Mouse (Mus musculus): ENCODE measurements around the gene Med31. TPM values are rescaled to one million over a fixed set of nuclear protein-coding genes. Genes with fewer than 3 reads are reported as not detected.

Med31 gene
- polyA plus RNA-seq, 1 experiment from 2014 or later, result 61.7 TPM

DNA sequence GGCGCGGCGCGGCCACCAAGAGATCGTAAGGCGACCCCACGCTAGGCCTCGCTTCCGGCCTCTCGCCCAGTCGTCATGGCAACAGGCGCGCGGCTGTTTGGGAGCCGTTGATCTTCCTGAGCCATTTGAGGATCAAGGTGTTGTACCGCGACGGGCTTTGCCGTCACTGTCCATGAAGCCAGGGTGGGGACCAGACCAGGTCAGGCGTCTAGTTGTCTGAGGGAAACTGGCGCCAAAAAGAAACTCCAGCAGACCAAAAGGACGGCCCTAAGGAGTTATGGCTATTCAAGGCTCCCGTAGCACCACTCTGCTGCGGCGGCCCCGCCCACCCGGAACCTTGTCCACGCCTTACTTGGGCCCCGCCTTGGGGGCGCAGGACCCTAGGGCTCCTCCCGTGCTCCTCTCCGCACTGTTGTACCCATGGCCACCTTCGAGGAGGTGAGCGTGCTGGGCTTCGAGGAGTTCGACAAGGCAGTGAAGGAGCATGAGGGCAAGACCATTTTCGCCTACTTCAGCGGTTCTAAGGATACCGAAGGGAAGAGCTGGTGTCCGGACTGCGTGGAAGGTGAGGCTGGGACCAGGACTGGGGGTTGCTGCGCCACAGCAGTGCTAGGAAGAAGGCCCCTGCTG is 8.1 kb downstream of the Med31 start, which contains the start of the genes 4933427D14Rik and Txndc17:
TSS of gene 4933427D14Rik (minus strand) at position 256 of the 630 bp plus-strand sequence.
TSS of gene Txndc17 (plus strand) at position 344 of the 630 bp plus-strand sequence.
- ATAC-seq (ENCODE audit: low FRiP score) (peak; percentile 96), DNase-seq (ENCODE audit: low spot score) (peak; percentile 89)
- H3K4me3 ChIP-seq (ENCODE audit: low read depth, low read length), result peak within 1 kb of the TSS; percentile 70
- peaks cover 11% of the 10 kb centered on the region; the same call in 1 of the 2 replicates for H3K36me3 ChIP-seq (ENCODE audit: control insufficient read depth, insufficient read depth, low read length)
- H3K27ac ChIP-seq (ENCODE audit: low read depth, low read length), result peak within 1 kb of the TSS; percentile 68
- H3K9me3 ChIP-seq (ENCODE audit: control insufficient read depth, low read length), result no peaks in the 10 kb centered on the region
- peak within 1 kb of the TSS; percentile 62 for H3K9ac ChIP-seq (ENCODE audit: low read depth, low read length)
- under 1% methylated on average over 42 of the region's 42 CpGs for WGBS
- H3K4me1 ChIP-seq (replicated peaks; ENCODE audit: control insufficient read depth, insufficient read depth, low read length), result peaks cover 8% of the 10 kb centered on the region; the same call in 1 of the 2 replicates
- no peaks in the 10 kb centered on the region for H3K27me3 ChIP-seq (ENCODE audit: control insufficient read depth, insufficient read depth, low read length)
- peak within 1 kb of the TSS; percentile 77 for H3K4me2 ChIP-seq (replicated peaks; ENCODE audit: low read depth, low read length)

DNA sequence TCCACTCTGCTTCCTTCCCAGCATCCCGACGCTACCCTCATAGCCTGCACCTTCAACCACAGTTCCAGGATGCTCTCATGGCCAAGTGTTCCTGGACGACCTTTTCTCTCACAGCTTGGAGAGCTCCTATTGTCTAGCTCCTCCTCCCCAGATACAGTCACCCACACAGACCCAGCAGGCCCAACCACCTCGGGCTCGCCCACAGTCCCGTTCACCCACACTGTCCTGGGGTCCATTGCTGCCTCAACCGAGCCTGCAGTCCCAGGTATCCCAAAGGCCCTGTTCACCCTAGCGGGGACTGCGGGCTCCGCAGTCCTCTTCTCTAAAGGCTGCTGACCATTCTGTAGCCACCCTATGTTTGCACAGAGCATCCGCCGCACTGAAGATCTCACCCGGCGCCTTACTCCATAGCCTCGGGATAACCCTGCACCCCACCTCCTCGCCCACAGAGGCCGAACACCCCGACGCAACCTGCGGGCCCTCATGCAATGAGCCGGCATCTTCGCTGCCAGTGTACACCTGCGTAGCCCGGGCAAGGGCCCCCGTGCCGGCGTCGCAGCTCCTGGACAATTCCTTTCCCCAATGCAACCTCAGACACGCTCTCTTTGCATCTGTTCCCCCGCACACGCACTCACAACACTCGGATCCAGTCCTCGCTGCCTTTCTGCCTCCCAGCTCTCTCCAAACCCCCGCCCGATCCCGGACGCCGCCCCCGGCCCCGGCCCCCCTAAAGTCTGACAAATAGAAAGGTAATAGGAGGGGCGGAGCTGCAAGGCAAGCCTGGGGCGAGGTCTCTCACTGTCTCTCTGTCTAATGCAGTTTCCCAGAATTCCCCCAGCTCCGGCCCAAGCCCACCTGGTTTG is 8.8 kb downstream of the Med31 start, which contains the start of gene Gm43951:
TSS of gene Gm43951 (minus strand) at position 500 of the 863 bp plus-strand sequence.
- Histone ChIP-seq H3K9ac (ENCODE audit: low read depth, low read length) (peak within 1 kb of the TSS; percentile 62), H3K36me3 (ENCODE audit: control insufficient read depth, insufficient read depth, low read length) (peaks cover 6% of the 10 kb centered on the region; the same call in 1 of the 2 replicates), H3K9me3 (ENCODE audit: control insufficient read depth, low read length) (no peaks in the 10 kb centered on the region), H3K4me3 (ENCODE audit: low read depth, low read length) (peak within 1 kb of the TSS; percentile 70), H3K4me1 (replicated peaks; ENCODE audit: control insufficient read depth, insufficient read depth, low read length) (peaks cover 8% of the 10 kb centered on the region; the same call in 1 of the 2 replicates), H3K27ac (ENCODE audit: low read depth, low read length) (peak within 1 kb of the TSS; percentile 68), H3K27me3 (ENCODE audit: control insufficient read depth, insufficient read depth, low read length) (no peaks in the 10 kb centered on the region), H3K4me2 (replicated peaks; ENCODE audit: low read depth, low read length) (peak within 1 kb of the TSS; percentile 77)
- peak; percentile 50 for ATAC-seq (ENCODE audit: low FRiP score)
- DNase-seq (ENCODE audit: low spot score), result peak; percentile 52
- under 1% methylated on average over 43 of the region's 43 CpGs for WGBS

DNA sequence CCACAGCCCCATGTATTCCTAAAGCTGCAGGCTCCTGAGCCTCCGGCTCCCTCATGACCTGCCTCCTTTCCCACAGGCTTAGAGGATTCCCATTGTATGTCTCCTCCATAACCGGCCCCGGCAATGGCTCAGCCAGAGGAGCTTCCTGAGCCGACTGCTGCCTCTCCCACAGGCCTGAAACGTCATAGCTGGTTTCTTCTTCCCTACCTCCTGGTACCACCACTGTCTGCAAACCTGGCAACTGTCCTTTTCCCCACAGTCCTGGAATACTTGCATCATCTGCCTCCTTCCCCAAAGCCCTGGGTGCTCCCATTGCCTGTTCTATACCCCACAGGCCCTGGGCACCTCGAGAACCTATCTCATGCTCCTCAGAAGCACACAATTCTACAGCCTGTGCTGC is 10.1 kb downstream of the Med31 start:
- H3K4me1 ChIP-seq (replicated peaks; ENCODE audit: control insufficient read depth, insufficient read depth, low read length), result peaks cover 8% of the 10 kb centered on the region; the same call in 1 of the 2 replicates
- no peak overlapping the region for H3K4me2 ChIP-seq (replicated peaks; ENCODE audit: low read depth, low read length)
- 0 out of 2 replicates have a peak overlapping the region, but pooled peaks have one; percentile 62 for H3K9ac ChIP-seq (ENCODE audit: low read depth, low read length)
- H3K9me3 ChIP-seq (ENCODE audit: control insufficient read depth, low read length), result no peaks in the 10 kb centered on the region
- DNase-seq (ENCODE audit: low spot score) (no peak), ATAC-seq (ENCODE audit: low FRiP score) (no peak)
- 84% methylated on average over 6 of the region's 6 CpGs for WGBS
- no peaks in the 10 kb centered on the region for H3K27me3 ChIP-seq (ENCODE audit: control insufficient read depth, insufficient read depth, low read length)
- no peak overlapping the region for H3K4me3 ChIP-seq (ENCODE audit: low read depth, low read length)
- H3K27ac ChIP-seq (ENCODE audit: low read depth, low read length), result no peak overlapping the region
- H3K36me3 ChIP-seq (ENCODE audit: control insufficient read depth, insufficient read depth, low read length), result no peaks in the 10 kb centered on the region

DNA sequence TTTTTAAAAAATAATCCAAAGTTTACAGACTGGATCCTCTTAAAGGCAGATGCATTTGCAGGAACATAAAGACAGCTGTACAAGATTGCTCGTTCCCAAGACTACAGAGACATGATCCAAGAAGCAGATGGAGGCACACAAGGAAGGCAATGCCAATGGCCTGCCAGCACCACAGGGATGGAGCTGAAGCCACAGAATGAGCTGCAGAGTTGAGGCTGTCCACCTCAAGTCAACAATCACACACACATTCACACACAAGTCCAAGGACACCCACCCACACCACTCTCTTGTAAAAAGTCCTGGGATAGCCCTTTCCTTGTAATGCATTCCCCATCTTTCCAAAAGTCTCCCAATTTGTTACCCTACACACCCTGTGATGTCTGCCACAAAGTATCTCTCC is 12.0 kb downstream of the Med31 start:
- Histone ChIP-seq H3K27me3 (ENCODE audit: control insufficient read depth, insufficient read depth, low read length) (no peaks in the 10 kb centered on the region), H3K9ac (ENCODE audit: low read depth, low read length) (no peak overlapping the region), H3K9me3 (ENCODE audit: control insufficient read depth, low read length) (no peaks in the 10 kb centered on the region), H3K27ac (ENCODE audit: low read depth, low read length) (no peak overlapping the region), H3K4me1 (replicated peaks; ENCODE audit: control insufficient read depth, insufficient read depth, low read length) (peaks cover 8% of the 10 kb centered on the region; the same call in 1 of the 2 replicates), H3K36me3 (ENCODE audit: control insufficient read depth, insufficient read depth, low read length) (peaks cover under 1% of the 10 kb centered on the region; the same call in 1 of the 2 replicates), H3K4me3 (ENCODE audit: low read depth, low read length) (no peak overlapping the region), H3K4me2 (replicated peaks; ENCODE audit: low read depth, low read length) (no peak overlapping the region)
- no peak for DNase-seq (ENCODE audit: low spot score)
- ATAC-seq (ENCODE audit: low FRiP score), result no peak
- 82% methylated on average over 1 of the region's 1 CpGs for WGBS

DNA sequence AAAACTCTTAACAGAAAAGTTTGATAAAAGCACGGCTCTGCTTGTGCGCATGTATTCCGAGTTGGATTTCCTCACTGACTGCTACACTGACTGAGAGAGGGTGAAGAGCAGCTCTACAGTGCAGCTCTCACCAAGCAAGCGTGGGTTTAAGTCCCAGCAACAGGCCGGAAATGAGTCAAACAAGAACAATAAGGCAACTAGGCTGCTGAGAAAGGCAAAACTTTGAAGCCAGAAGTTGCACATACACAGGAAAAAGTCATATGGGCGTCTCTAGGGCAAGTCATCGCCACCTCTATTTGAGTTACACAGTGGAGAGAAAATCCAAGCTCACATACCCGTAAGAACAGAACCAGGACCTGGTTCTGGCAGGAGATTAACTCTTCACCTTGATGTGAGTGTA is 18.9 kb downstream of the Med31 start:
- H3K27ac ChIP-seq (ENCODE audit: low read depth, low read length), result no peak overlapping the region
- WGBS, result 84% methylated on average over 8 of the region's 8 CpGs
- DNase-seq (ENCODE audit: low spot score) (no peak), ATAC-seq (ENCODE audit: low FRiP score) (no peak)
- no peaks in the 10 kb centered on the region for H3K4me1 ChIP-seq (replicated peaks; ENCODE audit: control insufficient read depth, insufficient read depth, low read length)
- no peaks in the 10 kb centered on the region for H3K9me3 ChIP-seq (ENCODE audit: control insufficient read depth, low read length)
- no peak overlapping the region for H3K4me3 ChIP-seq (ENCODE audit: low read depth, low read length)
- H3K4me2 ChIP-seq (replicated peaks; ENCODE audit: low read depth, low read length), result no peak overlapping the region
- no peaks in the 10 kb centered on the region for H3K27me3 ChIP-seq (ENCODE audit: control insufficient read depth, insufficient read depth, low read length)
- H3K9ac ChIP-seq (ENCODE audit: low read depth, low read length), result no peak overlapping the region
- peaks cover 8% of the 10 kb centered on the region; the same call in 1 of the 2 replicates for H3K36me3 ChIP-seq (ENCODE audit: control insufficient read depth, insufficient read depth, low read length)

DNA sequence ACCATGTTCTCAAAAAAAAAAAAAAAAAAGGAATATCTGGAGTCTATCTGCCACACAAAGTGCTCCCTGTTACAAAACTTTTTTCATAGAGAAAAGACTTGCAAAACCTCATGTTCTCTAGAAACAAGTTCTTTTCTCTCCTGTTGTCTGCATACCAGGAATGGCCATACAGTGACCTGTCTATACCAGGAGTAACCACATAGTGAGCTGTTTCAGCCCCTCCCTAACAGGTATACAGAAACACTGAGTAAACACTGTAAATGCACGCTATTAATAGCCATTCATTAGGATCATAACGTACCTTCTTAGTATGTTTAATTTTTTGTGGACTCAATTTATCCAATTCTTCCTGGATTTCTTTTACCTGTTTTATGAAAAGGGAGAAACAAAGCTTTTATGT is 21.1 kb downstream of the Med31 start:
- ATAC-seq (ENCODE audit: low FRiP score), result no peak
- Histone ChIP-seq H3K4me2 (replicated peaks; ENCODE audit: low read depth, low read length) (no peak overlapping the region), H3K36me3 (ENCODE audit: control insufficient read depth, insufficient read depth, low read length) (peaks cover 8% of the 10 kb centered on the region; the same call in 1 of the 2 replicates)

DNA sequence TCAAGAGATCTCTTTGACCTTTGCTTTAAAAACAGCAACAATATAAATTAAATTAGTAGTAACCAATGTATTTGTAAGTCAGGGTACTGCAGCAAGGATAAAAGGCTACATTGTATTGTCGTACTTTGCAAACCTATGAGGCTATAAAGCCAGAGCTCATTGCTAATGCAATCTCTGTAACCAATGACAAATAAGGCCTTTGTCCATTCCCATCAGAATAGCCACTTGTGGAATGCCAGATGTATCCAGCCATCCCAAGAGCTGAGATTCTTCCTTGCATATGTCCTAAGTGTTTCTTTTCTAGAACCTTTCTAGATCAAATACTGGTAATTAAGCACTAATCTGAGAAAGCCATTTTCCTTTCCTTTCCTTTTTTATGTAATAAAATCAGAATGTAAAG is 24.5 kb downstream of the Med31 start:
- no peak overlapping the region for H3K4me2 ChIP-seq (replicated peaks; ENCODE audit: low read depth, low read length)
- 79% methylated on average over 1 of the region's 1 CpGs for WGBS
- H3K4me3 ChIP-seq (ENCODE audit: low read depth, low read length), result no peak overlapping the region
- no peaks in the 10 kb centered on the region for H3K27me3 ChIP-seq (ENCODE audit: control insufficient read depth, insufficient read depth, low read length)
- no peaks in the 10 kb centered on the region for H3K36me3 ChIP-seq (ENCODE audit: control insufficient read depth, insufficient read depth, low read length)
- no peak overlapping the region for H3K9ac ChIP-seq (ENCODE audit: low read depth, low read length)
- no peak for ATAC-seq (ENCODE audit: low FRiP score)
- no peaks in the 10 kb centered on the region for H3K4me1 ChIP-seq (replicated peaks; ENCODE audit: control insufficient read depth, insufficient read depth, low read length)
- no peak overlapping the region for H3K27ac ChIP-seq (ENCODE audit: low read depth, low read length)
- H3K9me3 ChIP-seq (ENCODE audit: control insufficient read depth, low read length), result no peaks in the 10 kb centered on the region
- no peak for DNase-seq (ENCODE audit: low spot score)

More for the DNA sequence above, 21.1 kb downstream of the Med31 start:
- no peak overlapping the region for H3K4me3 ChIP-seq (ENCODE audit: low read depth, low read length)
- no peak for DNase-seq (ENCODE audit: low spot score)
- H3K9me3 ChIP-seq (ENCODE audit: control insufficient read depth, low read length), result no peaks in the 10 kb centered on the region
- no peak overlapping the region for H3K27ac ChIP-seq (ENCODE audit: low read depth, low read length)
- WGBS, result 93% methylated on average over 2 of the region's 2 CpGs
- no peaks in the 10 kb centered on the region for H3K4me1 ChIP-seq (replicated peaks; ENCODE audit: control insufficient read depth, insufficient read depth, low read length)
- H3K27me3 ChIP-seq (ENCODE audit: control insufficient read depth, insufficient read depth, low read length), result no peaks in the 10 kb centered on the region
- no peak overlapping the region for H3K9ac ChIP-seq (ENCODE audit: low read depth, low read length)

DNA sequence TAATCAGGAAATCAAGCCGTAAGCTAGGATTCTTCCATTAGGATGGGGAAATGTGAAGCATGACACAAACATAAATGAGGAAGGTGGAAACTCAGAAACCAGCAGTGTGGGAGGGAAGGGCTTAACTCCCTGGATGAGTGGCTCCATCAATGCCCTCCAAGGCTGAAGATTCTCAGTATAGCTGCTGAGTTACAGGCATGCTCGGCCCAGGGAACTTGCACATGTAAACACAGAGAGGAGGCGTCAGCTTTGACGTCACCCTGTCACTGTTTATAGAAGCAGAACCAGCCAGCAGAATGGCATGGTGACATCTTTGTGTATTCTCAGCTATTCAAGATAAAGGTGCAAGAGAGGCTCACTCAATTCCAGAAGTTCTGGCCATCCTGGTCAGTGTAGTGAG is 31.1 kb downstream of the Med31 start:
- no peak for ATAC-seq (ENCODE audit: low FRiP score)
- Histone ChIP-seq H3K9ac (ENCODE audit: low read depth, low read length) (no peak overlapping the region), H3K27ac (ENCODE audit: low read depth, low read length) (no peak overlapping the region), H3K4me3 (ENCODE audit: low read depth, low read length) (no peak overlapping the region), H3K36me3 (ENCODE audit: control insufficient read depth, insufficient read depth, low read length) (no peaks in the 10 kb centered on the region), H3K4me1 (replicated peaks; ENCODE audit: control insufficient read depth, insufficient read depth, low read length) (no peaks in the 10 kb centered on the region), H3K4me2 (replicated peaks; ENCODE audit: low read depth, low read length) (no peak overlapping the region), H3K27me3 (ENCODE audit: control insufficient read depth, insufficient read depth, low read length) (no peaks in the 10 kb centered on the region), H3K9me3 (ENCODE audit: control insufficient read depth, low read length) (no peaks in the 10 kb centered on the region)
- 89% methylated on average over 4 of the region's 4 CpGs for WGBS
- DNase-seq (ENCODE audit: low spot score), result no peak

All from hindbrain, embryonic 11.5 days (tissue).